20 mouse cellular contexts compared by ENCODE assay signal in the genomic region with DNA sequence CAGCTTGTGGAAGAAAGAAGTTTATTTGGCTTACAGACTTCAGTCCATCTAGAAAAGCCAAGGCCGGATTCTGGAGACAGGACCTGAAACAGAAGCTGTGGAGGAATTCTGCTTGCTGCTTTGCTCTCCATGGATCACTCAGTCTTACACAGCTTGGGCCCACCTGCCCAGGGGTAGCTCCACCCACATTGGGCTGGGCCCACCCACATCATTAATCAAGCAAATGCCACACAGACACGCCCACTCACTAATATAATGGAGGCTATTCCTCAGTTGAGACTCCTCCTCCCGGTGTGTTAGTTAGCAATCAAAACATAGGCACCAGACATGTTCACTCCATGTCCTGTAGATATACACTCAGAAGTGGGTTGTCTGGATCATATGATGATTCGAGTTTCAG. TPM values are rescaled to one million over a fixed set of nuclear protein-coding genes. Genes with fewer than 3 reads are reported as not detected.
DNase-seq lines count a peak whose midpoint lies in the region; ATAC-seq lines count a peak whose summit lies in the region.
"Had no signal": no experiment of that assay in that cellular context is flagged by ENCODE, and none has a peak within 500 bp of the region (broad histone marks: within the 10 kb centered on the region; RNA-seq: fewer than 3 reads in every experiment).

No protein-coding gene starts in this region.

- no peak overlapping the region for H3K4me3 ChIP-seq in hindbrain, embryonic 11.5 days (ENCODE audit: low read depth, low read length)
- H3K4me3 ChIP-seq in hindbrain, embryonic 16.5 days (ENCODE audit: low read length): no peak overlapping the region
- H3K4me3 ChIP-seq in neural tube, embryonic 12.5 days: no peak overlapping the region
- no peak overlapping the region for H3K4me3 ChIP-seq in liver, embryonic 16.5 days (ENCODE audit: low read depth, low read length)
- H3K4me3 ChIP-seq: limb, embryonic 10.5 days; midbrain, embryonic 15.5 days; neural tube, embryonic 13.5 days had no signal

- no peak overlapping the region for H3K27ac ChIP-seq in hindbrain, embryonic 11.5 days (ENCODE audit: low read depth, low read length)
- H3K27ac ChIP-seq in hindbrain, embryonic 16.5 days (ENCODE audit: low read depth, low read length): no peak overlapping the region
- no peak overlapping the region for H3K27ac ChIP-seq in neural tube, embryonic 12.5 days
- H3K27ac ChIP-seq in liver, embryonic 16.5 days (ENCODE audit: low read length): no peak overlapping the region
- H3K27ac ChIP-seq: limb, embryonic 10.5 days; midbrain, embryonic 15.5 days; neural tube, embryonic 13.5 days had no signal

- no peak overlapping the region for H3K4me2 ChIP-seq in hindbrain, embryonic 11.5 days (replicated peaks; ENCODE audit: low read depth, low read length)
- no peak overlapping the region for H3K4me2 ChIP-seq in hindbrain, embryonic 16.5 days (ENCODE audit: low read length)
- no peak overlapping the region for H3K4me2 ChIP-seq in neural tube, embryonic 12.5 days (replicated peaks)
- no peak overlapping the region for H3K4me2 ChIP-seq in liver, embryonic 16.5 days (ENCODE audit: low read depth, low read length)
- H3K4me2 ChIP-seq: heart, embryonic 11.5 days; midbrain, embryonic 15.5 days; neural tube, embryonic 13.5 days had no signal

- H3K9me3 ChIP-seq in hindbrain, embryonic 11.5 days (ENCODE audit: control insufficient read depth, low read length): no peaks in the 10 kb centered on the region
- no peaks in the 10 kb centered on the region for H3K9me3 ChIP-seq in hindbrain, embryonic 16.5 days (ENCODE audit: control insufficient read depth, low read length)
- H3K9me3 ChIP-seq in neural tube, embryonic 12.5 days: no peaks in the 10 kb centered on the region
- no peaks in the 10 kb centered on the region for H3K9me3 ChIP-seq in liver, embryonic 16.5 days (replicated peaks; ENCODE audit: control insufficient read depth, low read length)
- H3K9me3 ChIP-seq: limb, embryonic 10.5 days; midbrain, embryonic 15.5 days; neural tube, embryonic 13.5 days had no signal

- DNase-seq in hindbrain, embryonic 11.5 days (ENCODE audit: low spot score): peak; percentile 11
- no peak for DNase-seq in neural tube, embryonic 10.5 days (ENCODE audit: extremely low spot score, low spot score)
- DNase-seq in heart, adult 8-10 months (ENCODE audit: low spot score): no peak
- DNase-seq in testis, postnatal 14 days (ENCODE audit: low spot score): no peak
- DNase-seq in Muller cell, postnatal 12 days (ENCODE audit: inconsistent ontology term): no peak
- DNase-seq: adrenal gland, adult 8-10 months; B cell, adult 2 months; cerebellum, adult 9-11 months; gastrocnemius, postnatal 10 days; heart, postnatal 4 days; kidney, adult 2 months; lung, adult 2 months; lung, postnatal 4 days had no signal

- H3K9ac ChIP-seq in hindbrain, embryonic 11.5 days (ENCODE audit: low read depth, low read length): no peak overlapping the region
- H3K9ac ChIP-seq in hindbrain, embryonic 16.5 days (ENCODE audit: low read depth, low read length): no peak overlapping the region
- H3K9ac ChIP-seq in neural tube, embryonic 12.5 days: no peak overlapping the region
- no peak overlapping the region for H3K9ac ChIP-seq in liver, embryonic 16.5 days (ENCODE audit: low read depth, low read length)
- H3K9ac ChIP-seq: midbrain, embryonic 15.5 days; neural tube, embryonic 13.5 days had no signal

- no peaks in the 10 kb centered on the region for H3K36me3 ChIP-seq in hindbrain, embryonic 11.5 days (ENCODE audit: control insufficient read depth, insufficient read depth, low read length)
- H3K36me3 ChIP-seq in hindbrain, embryonic 16.5 days (ENCODE audit: control insufficient read depth, insufficient read depth, low read length): peaks cover 7% of the 10 kb centered on the region
- peaks cover 20% of the 10 kb centered on the region for H3K36me3 ChIP-seq in neural tube, embryonic 12.5 days
- H3K36me3 ChIP-seq in liver, embryonic 16.5 days (ENCODE audit: control insufficient read depth, insufficient read depth): peaks cover 37% of the 10 kb centered on the region
- H3K36me3 ChIP-seq: midbrain, embryonic 15.5 days had no signal

- H3K4me1 ChIP-seq in hindbrain, embryonic 11.5 days (replicated peaks; ENCODE audit: control insufficient read depth, insufficient read depth, low read length): no peaks in the 10 kb centered on the region
- no peaks in the 10 kb centered on the region for H3K4me1 ChIP-seq in hindbrain, embryonic 16.5 days (ENCODE audit: control insufficient read depth, insufficient read depth, low read depth, low read length)
- no peaks in the 10 kb centered on the region for H3K4me1 ChIP-seq in neural tube, embryonic 12.5 days
- no peaks in the 10 kb centered on the region for H3K4me1 ChIP-seq in liver, embryonic 16.5 days (ENCODE audit: control insufficient read depth, low read depth, low read length)
- H3K4me1 ChIP-seq: limb, embryonic 10.5 days; midbrain, embryonic 15.5 days; neural tube, embryonic 13.5 days had no signal

- H3K27me3 ChIP-seq in hindbrain, embryonic 11.5 days (ENCODE audit: control insufficient read depth, insufficient read depth, low read length): no peaks in the 10 kb centered on the region
- no peaks in the 10 kb centered on the region for H3K27me3 ChIP-seq in hindbrain, embryonic 16.5 days (replicated peaks; ENCODE audit: control insufficient read depth, insufficient read depth, low read length)
- no peaks in the 10 kb centered on the region for H3K27me3 ChIP-seq in neural tube, embryonic 12.5 days (replicated peaks)
- no peaks in the 10 kb centered on the region for H3K27me3 ChIP-seq in liver, embryonic 16.5 days (ENCODE audit: control insufficient read depth, insufficient read depth, low read depth, low read length)
- H3K27me3 ChIP-seq: midbrain, embryonic 15.5 days; neural tube, embryonic 13.5 days had no signal

- no peak; the same call in 1 of the 2 replicates for ATAC-seq in hindbrain, embryonic 11.5 days (ENCODE audit: low FRiP score)
- ATAC-seq in hindbrain, embryonic 16.5 days: no peak
- ATAC-seq in neural tube, embryonic 12.5 days (ENCODE audit: low FRiP score, low read depth): peak; percentile 37; the same call in 1 of the 2 replicates
- peak; percentile 41; the same call in 1 of the 2 replicates for ATAC-seq in liver, embryonic 16.5 days (ENCODE audit: low read depth)
- ATAC-seq: midbrain, embryonic 15.5 days had no signal

- WGBS in hindbrain, embryonic 11.5 days: 80% methylated on average over 4 of the region's 4 CpGs
- 76% methylated on average over 4 of the region's 4 CpGs for WGBS in hindbrain, embryonic 16.5 days
- 75% methylated on average over 4 of the region's 4 CpGs for WGBS in neural tube, embryonic 12.5 days
- WGBS in liver, embryonic 16.5 days (ENCODE audit: insufficient replicate concordance): 76% methylated on average over 4 of the region's 4 CpGs

RNA-seq across cellular contexts. Expression of a gene that starts 36.6 kb away (rescaled TPM):
- 32.3 and 33.6 TPM in 2 replicates for polyA plus RNA-seq in hindbrain, embryonic 11.5 days (2014; fragmentation: Nextera tagmentation; extraction: Ambion mirVana)
- polyA plus RNA-seq in hindbrain, embryonic 16.5 days (2015; fragmentation: Nextera tagmentation; extraction: Ambion mirVana): 23.6 and 24.8 TPM in 2 replicates
- 28.1 and 33.1 TPM in 2 replicates for polyA plus RNA-seq in neural tube, embryonic 12.5 days (2016; fragmentation: Nextera tagmentation; extraction: Ambion mirVana)
- 68.8 and 68.9 TPM in 2 replicates for polyA plus RNA-seq in liver, embryonic 16.5 days (2015; fragmentation: Nextera tagmentation; extraction: Ambion mirVana)
- 10 to 100 TPM; 19.7 to 23.7 (median 22.5) TPM for total RNA-seq in heart, adult 8-10 months (2022)

Comparison
In these comparisons a context has a peak if more than half of its experiments do, and no peak if none do; other contexts are left out.
1. ATAC-seq: peak in neural tube, embryonic 12.5 days (single experiment) and liver, embryonic 16.5 days (single experiment); none in hindbrain, embryonic 11.5 days (single experiment) and hindbrain, embryonic 16.5 days (single experiment).